Mouse (Mus musculus) intestine, embryonic 16.5 days (tissue): Measurements from ENCODE around the gene Cpxm1. TPM values are rescaled to one million over a fixed set of nuclear protein-coding genes. Genes with fewer than 3 reads are reported as not detected.
"Not testable (repeated sequence)": the region's sequence is repeated elsewhere in the genome, so short reads cannot be mapped to it uniquely, and the experiment has no call there.

Source experiments
- ATAC-seq: fragments of 200-750 bp; cut with Nextera tagmentation; 2 replicates; pipeline ENCODE4 v1.8.0; 2017; ENCODE audit warnings: moderate TSS enrichment, moderate library complexity
- H3K27ac ChIP-seq: fragments of 300-500 bp; sonication (generic); 2 replicates; pipeline ENCODE4 v1.5.1; 2014; ENCODE audit warnings: mild to moderate bottlenecking, low read length
- H3K27me3 ChIP-seq: fragments of 300-500 bp; sonication (generic); replicated peaks from 2 replicates; pipeline ENCODE4 v1.6.1; 2014; ENCODE audit warnings: low read length, control low read depth, mixed read lengths; ENCODE audit not compliant: control insufficient read depth, insufficient read depth
- H3K36me3 ChIP-seq: fragments of 300-500 bp; sonication (generic); 2 replicates; pipeline ENCODE4 v1.6.1; 2014; ENCODE audit warnings: low read length, control low read depth; ENCODE audit not compliant: control insufficient read depth, insufficient read depth
- H3K4me1 ChIP-seq: fragments of 300-500 bp; sonication (generic); 2 replicates; pipeline ENCODE4 v1.6.1; 2014; ENCODE audit warnings: low read length, control low read depth, mixed read lengths; ENCODE audit not compliant: control insufficient read depth, insufficient read depth
- H3K4me2 ChIP-seq: fragments of 300-500 bp; sonication (generic); 2 replicates; pipeline ENCODE4 v1.6.1; 2014; ENCODE audit warnings: low read depth, low read length, control low read depth
- H3K4me3 ChIP-seq: fragments of 300-500 bp; sonication (generic); 2 replicates; pipeline ENCODE4 v1.5.1; 2014; ENCODE audit warnings: mild to moderate bottlenecking, low read length
- H3K9ac ChIP-seq: fragments of 300-500 bp; sonication (generic); 2 replicates; pipeline ENCODE4 v1.6.1; 2014; ENCODE audit warnings: low read depth, low read length
- H3K9me3 ChIP-seq: fragments of 300-500 bp; sonication (generic); 2 replicates; pipeline ENCODE4 v1.6.1; 2016; ENCODE audit warnings: low read length, control low read depth; ENCODE audit not compliant: control insufficient read depth
- whole genome bisulfite sequencing: fragments of 180-500 bp; shearing (Covaris S2); extraction: QIAGEN DNeasy Blood & Tissue Kit; methylation state at CpG from one replicate; pipeline ENCODE4 v1.1.7; 2014; 5-methylcytosine and 5-hydroxymethylcytosine counted together
- polyA plus RNA-seq: library from polyadenylated mRNA; unstranded; fragments of >200 nt; fragmentation: Nextera tagmentation; extraction: Ambion mirVana; gene quantifications from 2 replicates; pipeline ENCODE4 v1.2.1, GENCODE M21; 2015

Gene Cpxm1
- polyA plus RNA-seq, 1 experiment from 2014 or later: 36.6 TPM

- Histone ChIP-seq H3K9me3 (no peaks in the 10 kb centered on the region), H3K27me3 (no peaks in the 10 kb centered on the region), H3K4me3 (no peak overlapping the region), H3K4me1 (no peaks in the 10 kb centered on the region), H3K4me2 (no peak overlapping the region), H3K36me3 (no peaks in the 10 kb centered on the region), H3K27ac (no peak overlapping the region), H3K9ac (no peak overlapping the region)
- WGBS: 65% methylated on average over 1 of the region's 1 CpGs
- no peak for ATAC-seq
These were observed 11.2 kb downstream of the Cpxm1 start for GRCm38 (mm10) chr2:130386212-130386611.

- WGBS: 68% methylated on average over 6 of the region's 6 CpGs
These were observed 13.5 kb downstream of the Cpxm1 start for GRCm38 (mm10) chr2:130383895-130384294.

GRCm38 (mm10) chr2:130383205-130383604 lies 14.2 kb downstream of the Cpxm1 start:
- Histone ChIP-seq H3K9ac (no peak overlapping the region), H3K9me3 (no peaks in the 10 kb centered on the region), H3K4me2 (no peak overlapping the region), H3K27me3 (no peaks in the 10 kb centered on the region), H3K36me3 (no peaks in the 10 kb centered on the region), H3K4me3 (no peak overlapping the region), H3K27ac (no peak overlapping the region), H3K4me1 (no peaks in the 10 kb centered on the region)
- 62% methylated on average over 3 of the region's 3 CpGs for WGBS
- ATAC-seq: no peak

More at GRCm38 (mm10) chr2:130383895-130384294, 13.5 kb downstream of the Cpxm1 start:
- Histone ChIP-seq H3K4me1 (no peaks in the 10 kb centered on the region), H3K4me3 (no peak overlapping the region), H3K27me3 (no peaks in the 10 kb centered on the region), H3K4me2 (no peak overlapping the region), H3K27ac (no peak overlapping the region), H3K36me3 (no peaks in the 10 kb centered on the region), H3K9me3 (no peaks in the 10 kb centered on the region), H3K9ac (no peak overlapping the region)
- no peak for ATAC-seq

GRCm38 (mm10) chr2:130374951-130375350 lies 22.4 kb downstream of the Cpxm1 start:
- WGBS: 78% methylated on average over 4 of the region's 4 CpGs
- no peaks in the 10 kb centered on the region for H3K4me1 ChIP-seq
- no peak overlapping the region for H3K9ac ChIP-seq
- no peak overlapping the region for H3K27ac ChIP-seq
- no peak for ATAC-seq
- no peaks in the 10 kb centered on the region for H3K36me3 ChIP-seq
- H3K27me3 ChIP-seq: no peaks in the 10 kb centered on the region
- H3K9me3 ChIP-seq: no peaks in the 10 kb centered on the region
- H3K4me3 ChIP-seq: no peak overlapping the region
- no peak overlapping the region for H3K4me2 ChIP-seq

GRCm38 (mm10) chr2:130373026-130373425 lies 24.3 kb downstream of the Cpxm1 start:
- H3K36me3 ChIP-seq, H3K4me1 ChIP-seq, H3K27ac ChIP-seq, H3K27me3 ChIP-seq, H3K9me3 ChIP-seq, H3K9ac ChIP-seq, H3K4me2 ChIP-seq, H3K4me3 ChIP-seq, ATAC-seq: not testable (repeated sequence)
- 32% methylated on average over 1 of the region's 1 CpGs for WGBS

- Histone ChIP-seq H3K4me2 (no peak overlapping the region), H3K36me3 (no peaks in the 10 kb centered on the region), H3K4me3 (no peak overlapping the region), H3K9ac (no peak overlapping the region), H3K4me1 (no peaks in the 10 kb centered on the region), H3K9me3 (no peaks in the 10 kb centered on the region), H3K27me3 (peaks cover 5% of the 10 kb centered on the region), H3K27ac (no peak overlapping the region)
- ATAC-seq: no peak
- 67% methylated on average over 4 of the region's 4 CpGs for WGBS
These were observed 30.0 kb downstream of the Cpxm1 start for GRCm38 (mm10) chr2:130367386-130367785.

GRCm38 (mm10) chr2:130365211-130366094 lies 31.9 kb downstream of the Cpxm1 start:
- Histone ChIP-seq H3K36me3 (no peaks in the 10 kb centered on the region), H3K9ac (peak overlapping the region; percentile 25; the same call in 1 of the 2 replicates), H3K9me3 (no peaks in the 10 kb centered on the region), H3K4me1 (no peaks in the 10 kb centered on the region), H3K27ac (no peak overlapping the region), H3K27me3 (peaks cover 19% of the 10 kb centered on the region), H3K4me3 (peak overlapping the region; percentile 32), H3K4me2 (peak overlapping the region; percentile 42)
- no peak for ATAC-seq
- 21% methylated on average over 30 of the region's 30 CpGs for WGBS

GRCm38 (mm10) chr2:130362511-130363026 lies 34.8 kb downstream of the Cpxm1 start:
- Histone ChIP-seq H3K36me3 (no peaks in the 10 kb centered on the region), H3K4me3 (no peak overlapping the region), H3K4me2 (no peak overlapping the region), H3K9ac (no peak overlapping the region), H3K27me3 (peaks cover 23% of the 10 kb centered on the region), H3K4me1 (no peaks in the 10 kb centered on the region), H3K27ac (no peak overlapping the region), H3K9me3 (no peaks in the 10 kb centered on the region)
- WGBS: 16% methylated on average over 13 of the region's 14 CpGs
- ATAC-seq: 0 out of 2 replicates have a peak, but pooled peaks have one; percentile 46

- H3K36me3 ChIP-seq: no peaks in the 10 kb centered on the region
- no peak overlapping the region for H3K9ac ChIP-seq
- no peak overlapping the region for H3K4me3 ChIP-seq
- no peaks in the 10 kb centered on the region for H3K4me1 ChIP-seq
- no peaks in the 10 kb centered on the region for H3K9me3 ChIP-seq
- ATAC-seq: no peak
- 14% methylated on average over 5 of the region's 5 CpGs for WGBS
- no peak overlapping the region for H3K27ac ChIP-seq
- peaks cover 23% of the 10 kb centered on the region for H3K27me3 ChIP-seq
- no peak overlapping the region for H3K4me2 ChIP-seq
These were observed 38.5 kb downstream of the Cpxm1 start for GRCm38 (mm10) chr2:130358852-130359251.
